Mouse (Mus musculus): ENCODE measurements around the gene Malsu1. TPM values are rescaled to one million over a fixed set of nuclear protein-coding genes. Genes with fewer than 3 reads are reported as not detected.

Malsu1 gene
- 21.4 and 38.6 TPM in 2 replicates for total RNA-seq (2023)

GRCm38 (mm10) chr6:49073304-49074116 is at the start of gene Malsu1:
Malsu1 (plus strand) TSS chr6:49073795.

GRCm38 (mm10) chr6:49036275-49037267 is 37.0 kb upstream of the Malsu1 start, which contains the start of gene Gpnmb:
Gpnmb (plus strand) TSS chr6:49036546.

Other genes with a start within 250 kb of the Malsu1 start
- gene Tmem176a, start 232.9 kb upstream of the Malsu1 start, total RNA-seq (2023), result 6.0 and 6.9 TPM in 2 replicates
- 11.2 and 12.8 TPM in 2 replicates for gene Tmem176b, start 232.3 kb upstream of the Malsu1 start, total RNA-seq (2023)
- 0.60 TPM in 1 of 2 replicates, not detected in the other for gene Aoc1, start 200.9 kb upstream of the Malsu1 start, total RNA-seq (2023)
- not detected in 2 replicates for gene 1600015I10Rik, start 143.9 kb upstream of the Malsu1 start, total RNA-seq (2023)
- gene Doxl2, start 98.8 kb upstream of the Malsu1 start, total RNA-seq (2023), result not detected in 2 replicates
- not detected in 2 replicates for gene Svs1, start 86.9 kb upstream of the Malsu1 start, total RNA-seq (2023)
- 3.1 and 4.9 TPM in 2 replicates for gene Gpnmb, start 37.2 kb upstream of the Malsu1 start, total RNA-seq (2023)
- gene Igf2bp3, start 141.2 kb downstream of the Malsu1 start, total RNA-seq (2023), result 0.45 TPM in 1 of 2 replicates, not detected in the other
- gene Tra2a, start 190.2 kb downstream of the Malsu1 start, total RNA-seq (2023), result 218 and 281 TPM in 2 replicates
- 13.6 and 14.4 TPM in 2 replicates for gene Ccdc126, start 245.5 kb downstream of the Malsu1 start, total RNA-seq (2023)

Data from neutrophil, adult 65 days (primary cell).